Mouse (Mus musculus): ENCODE data around the gene Knop1. TPM values are rescaled to one million over a fixed set of nuclear protein-coding genes. Genes with fewer than 3 reads are reported as not detected.

The Knop1 gene
- total RNA-seq (2021): 52.2 and 54.9 TPM in 2 replicates
- long read RNA-seq, experiment 1, full-length matches to known transcripts: 70 of 93 reads
- long read RNA-seq, experiment 1, partial matches to known transcripts: 9 of 93 reads
- long read RNA-seq, experiment 1, other reads (novel, unspliced or antisense): 14 of 93 reads
- long read RNA-seq, experiment 2, full-length matches to known transcripts: 50 of 73 reads
- long read RNA-seq, experiment 2, partial matches to known transcripts: 6 of 73 reads
- long read RNA-seq, experiment 2, other reads (novel, unspliced or antisense): 17 of 73 reads

- DNase-seq: no peak
Measured at GRCm38 (mm10) chr7:118855877-118856304, at the start of gene Knop1. Gene Knop1 (minus strand): TSS chr7:118856254.

- DNase-seq: peak; percentile 74
Measured at GRCm38 (mm10) chr7:118904530-118904929, 48.5 kb upstream of the Knop1 start.

DNA sequence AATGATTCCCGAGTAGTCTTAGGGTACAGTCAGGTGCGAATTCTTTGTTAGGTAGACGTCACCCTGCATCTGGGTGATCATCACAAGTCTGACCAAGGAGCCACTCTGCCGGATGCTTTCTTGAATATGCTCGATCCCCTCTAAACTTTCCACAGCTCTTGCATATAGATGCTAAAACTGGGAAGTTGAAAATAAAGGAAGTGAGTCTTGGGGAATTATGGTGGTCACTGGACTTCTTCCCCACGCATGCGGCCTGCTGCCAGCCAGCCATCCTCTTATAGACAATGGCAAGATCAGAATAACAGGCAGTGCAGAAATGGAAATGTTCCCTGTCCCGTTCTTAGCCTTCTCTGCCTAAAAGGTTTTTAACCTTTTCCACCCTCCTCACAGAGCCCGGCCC lies 47.8 kb upstream of the Knop1 start:
- DNase-seq: no peak

DNA sequence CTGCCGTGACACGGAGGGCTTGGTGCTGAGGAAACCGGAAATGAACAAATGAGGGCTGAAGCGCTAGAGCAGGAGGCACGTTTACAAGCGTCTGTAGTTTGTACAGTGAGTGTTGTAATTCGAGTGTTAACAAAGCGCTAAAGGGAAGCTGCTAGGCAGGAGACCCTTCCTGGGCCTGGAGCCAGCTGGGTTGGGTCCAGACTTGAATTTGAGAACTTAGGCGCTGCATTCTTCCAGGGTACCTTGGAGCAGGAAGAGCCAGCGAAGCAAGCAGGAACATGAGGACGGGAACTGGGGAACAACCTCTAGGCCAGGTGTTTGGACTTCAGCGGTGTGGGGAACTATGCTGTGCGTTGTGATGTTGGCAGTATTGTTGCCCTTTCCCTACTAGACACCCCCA lies 46.9 kb upstream of the Knop1 start:
- peak; percentile 23 for DNase-seq

GRCm38 (mm10) chr7:118900090-118900489 lies 44.0 kb upstream of the Knop1 start:
- DNase-seq: no peak

- no peak for DNase-seq
Measured at GRCm38 (mm10) chr7:118898063-118898462, 42.0 kb upstream of the Knop1 start.

- DNase-seq: no peak
Measured at GRCm38 (mm10) chr7:118895469-118896450, 39.7 kb upstream of the Knop1 start.

DNA sequence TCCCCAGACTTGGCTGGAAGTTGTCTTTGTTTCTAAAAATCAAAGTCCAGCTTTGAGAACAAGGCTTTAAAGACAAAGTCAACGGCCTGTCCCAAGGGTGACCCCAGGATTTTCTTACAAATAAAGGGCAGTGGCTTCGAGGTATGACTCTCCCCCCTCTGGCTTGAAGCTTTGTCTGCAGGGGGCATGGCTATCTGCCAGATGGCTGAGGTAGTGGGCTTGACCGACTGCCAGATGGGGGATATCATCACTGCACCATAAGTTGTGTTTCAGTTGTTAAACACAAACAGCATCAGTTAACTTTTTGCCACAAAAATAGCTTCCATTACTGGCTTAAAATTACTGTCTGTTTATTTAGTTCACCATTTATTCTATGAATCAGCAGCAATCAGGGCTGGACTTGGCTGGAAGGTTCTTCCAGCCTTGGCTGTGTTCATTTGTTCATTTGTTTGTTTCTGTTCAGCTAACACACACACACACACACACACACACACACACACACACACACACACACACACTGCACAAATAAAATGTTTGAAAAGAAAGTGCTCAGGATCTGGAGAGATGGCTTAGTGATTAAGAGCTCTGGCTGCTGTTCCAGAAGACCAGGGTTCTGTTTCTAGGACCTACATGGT lies 33.1 kb upstream of the Knop1 start:
- DNase-seq: peak; percentile 23

- DNase-seq: no peak
Measured at GRCm38 (mm10) chr7:118887303-118888055, 31.4 kb upstream of the Knop1 start.

DNA sequence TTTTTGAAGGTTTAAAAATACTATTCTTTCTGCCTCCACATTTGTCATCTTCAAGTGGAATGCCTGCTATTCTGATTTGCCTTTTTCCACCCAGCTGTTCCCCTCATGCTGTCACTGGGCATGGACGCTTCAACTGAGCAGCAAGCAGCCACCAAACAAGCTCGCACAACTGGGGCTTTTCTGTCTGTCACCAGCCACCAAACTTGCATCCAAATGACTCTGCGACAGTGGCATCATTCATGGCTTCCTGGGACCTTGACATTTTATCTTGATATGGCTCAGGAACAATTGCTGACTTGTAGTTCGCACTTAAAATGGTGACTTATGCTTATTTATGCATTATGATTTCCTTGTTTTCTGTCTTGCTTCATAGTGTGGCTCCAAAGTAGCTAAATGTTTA lies 28.9 kb upstream of the Knop1 start:
- DNase-seq: peak; percentile 53

DNA sequence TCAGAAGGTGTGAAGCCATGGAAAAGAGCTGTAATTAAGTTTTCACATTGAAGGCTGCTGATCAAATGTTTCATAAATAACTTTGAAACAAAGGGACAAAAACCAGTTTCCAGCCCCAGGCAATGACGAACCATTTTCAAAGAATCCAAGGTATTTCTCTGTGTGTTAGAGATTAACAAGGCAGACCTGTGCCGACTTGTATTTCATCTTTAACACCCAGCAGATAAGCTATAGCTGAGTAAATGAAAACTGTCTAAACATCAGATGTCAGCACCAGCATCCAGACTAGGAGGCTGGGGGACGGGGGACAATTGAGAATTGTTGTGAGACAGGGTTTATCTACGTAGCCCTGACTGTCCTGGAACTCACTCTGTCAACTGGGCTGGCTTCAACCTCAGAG lies 27.9 kb upstream of the Knop1 start:
- no peak for DNase-seq

GRCm38 (mm10) chr7:118879466-118880029 lies 23.5 kb upstream of the Knop1 start:
- DNase-seq: no peak

- DNase-seq: no peak
Measured at GRCm38 (mm10) chr7:118865362-118865761, 9.3 kb upstream of the Knop1 start.

- peak; percentile 33 for DNase-seq
Measured at GRCm38 (mm10) chr7:118858640-118859039, 2.6 kb upstream of the Knop1 start.

DNA sequence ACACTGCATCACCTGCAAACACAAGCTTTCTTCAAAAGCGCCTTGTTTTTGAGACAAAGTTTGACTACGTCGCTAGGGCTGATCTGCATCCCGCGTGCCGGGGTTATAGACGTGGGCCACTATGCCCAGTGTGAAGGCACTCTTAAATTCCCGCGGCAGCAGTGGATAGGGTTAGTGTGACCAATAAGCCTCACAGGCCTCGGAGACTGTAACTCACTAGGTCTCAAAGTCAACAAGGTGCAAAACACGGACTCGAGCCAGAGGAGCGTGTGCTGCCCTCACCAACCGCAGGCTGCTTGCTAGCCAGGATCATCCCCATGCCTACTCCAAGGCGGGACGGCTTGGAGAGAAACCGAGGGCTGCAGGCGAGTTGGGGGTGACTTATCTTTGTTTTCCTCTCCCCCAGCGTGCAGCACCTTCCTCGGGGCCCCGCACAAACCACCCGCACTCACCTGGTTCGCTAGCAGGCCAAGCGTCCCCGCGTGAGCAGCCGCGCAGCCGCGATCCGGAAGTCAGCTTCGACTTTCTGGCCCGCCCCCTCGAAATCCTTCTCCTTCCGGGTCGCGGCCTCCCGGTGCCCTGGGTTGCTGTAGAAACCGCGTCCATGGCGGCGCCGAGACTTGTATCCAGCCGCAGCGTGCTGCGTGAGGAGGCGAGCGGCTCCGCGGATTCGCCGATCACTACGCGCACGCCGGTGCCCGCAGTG lies 730 bp downstream of the Knop1 start, which contains the start of gene Iqck:
Gene Iqck, plus strand, starts transcription at position 582 of the 706 bp plus-strand sequence.
- DNase-seq: peak; percentile 97

DNA sequence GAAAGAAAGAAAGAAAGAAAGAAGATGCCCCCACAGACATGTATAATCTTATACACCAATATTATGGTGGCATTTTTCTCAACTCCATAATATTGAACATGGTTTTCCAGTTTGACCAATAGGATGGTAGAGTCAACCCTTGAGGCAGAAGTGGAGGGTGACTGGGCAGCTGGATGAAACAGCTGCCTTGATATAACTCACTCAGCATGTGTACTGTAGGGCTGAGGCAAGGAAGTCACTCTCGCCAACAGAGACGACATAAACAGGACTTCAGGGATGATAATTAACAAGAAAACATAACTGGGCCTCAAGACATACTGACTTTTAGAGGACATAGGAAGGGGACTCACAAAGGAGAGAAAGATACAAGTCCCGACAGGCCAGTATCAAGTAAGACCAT lies 1.4 kb downstream of the Knop1 start:
- no peak for DNase-seq

DNA sequence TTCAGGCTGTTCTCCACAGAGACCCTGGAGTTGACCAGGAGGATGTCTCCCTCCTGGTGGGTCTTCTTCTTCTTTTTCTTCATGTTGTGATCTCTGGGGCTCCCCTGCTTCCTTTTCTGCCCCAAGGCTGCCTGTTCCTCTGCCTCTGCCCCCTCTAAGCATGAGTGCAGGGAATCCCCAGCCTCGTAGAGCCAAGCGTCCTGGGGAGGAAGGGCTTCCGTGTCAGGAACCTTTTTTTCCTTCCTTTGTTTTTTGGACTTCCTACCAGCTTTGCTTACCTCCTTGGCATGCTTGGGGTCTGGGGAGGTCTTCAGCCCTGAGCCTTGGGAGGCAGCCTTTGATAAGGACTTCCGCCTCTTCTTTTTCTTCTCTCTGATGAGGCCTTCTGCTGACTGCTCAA lies 3.4 kb downstream of the Knop1 start:
- no peak for DNase-seq

GRCm38 (mm10) chr7:118851571-118851970 lies 4.5 kb downstream of the Knop1 start:
- no peak for DNase-seq

GRCm38 (mm10) chr7:118850676-118851290 lies 5.3 kb downstream of the Knop1 start:
- peak; percentile 84 for DNase-seq

GRCm38 (mm10) chr7:118849543-118850250 lies 6.4 kb downstream of the Knop1 start:
- no peak for DNase-seq

All from adrenal gland, postnatal 14 days (tissue).